Mouse (Mus musculus) embryonic fibroblast, embryonic 13.5 days (primary cell): ENCODE results near the gene Accsl. TPM values are rescaled to one million over a fixed set of nuclear protein-coding genes. Genes with fewer than 3 reads are reported as not detected.

Experiments
- H3K27ac ChIP-seq: 2 replicates; pipeline ENCODE4 v1.5.1; 2012; ENCODE audit warnings: low read length, control low read depth, inconsistent platforms; ENCODE audit not compliant: insufficient read depth
- H3K4me1 ChIP-seq: 2 replicates; pipeline ENCODE4 v1.6.1; 2011; ENCODE audit warnings: low read length; ENCODE audit not compliant: control insufficient read depth, insufficient read depth
- H3K4me3 ChIP-seq: 2 replicates; pipeline ENCODE4 v1.5.1; 2011; ENCODE audit warnings: mild to moderate bottlenecking, control low read depth, low read length; ENCODE audit not compliant: insufficient read depth
- CTCF ChIP-seq: IDR thresholded peaks from 2 replicates; pipeline ENCODE4 v1.5.1; 2011; ENCODE audit warnings: mild to moderate bottlenecking, control low read depth, low read length, moderate library complexity, borderline replicate concordance; ENCODE audit not compliant: insufficient read depth
- POLR2A ChIP-seq: IDR thresholded peaks from 2 replicates; pipeline ENCODE4 v1.6.1; 2011; ENCODE audit warnings: low read depth, mild to moderate bottlenecking, control low read depth, low read length, moderate library complexity
- polyA plus RNA-seq: library from polyadenylated mRNA; stranded (reverse); fragments of >200 nt; gene quantifications from 2 replicates; pipeline ENCODE4 v1.2.4, GENCODE M21; 2011; ENCODE audit warnings: low read depth; ENCODE audit not compliant: missing spikeins, insufficient read length

Accsl gene
- polyA plus RNA-seq, 1 experiment, result not detected

- TF ChIP-seq POLR2A, result no peak
- TF ChIP-seq CTCF, result no peak
- no peak overlapping the region for H3K4me3 ChIP-seq
- no peak overlapping the region for H3K27ac ChIP-seq
- H3K4me1 ChIP-seq, result no peaks in the 10 kb centered on the region
Observed at GRCm38 (mm10) chr2:93891611-93892280, 22.8 kb upstream of the Accsl start.

DNA sequence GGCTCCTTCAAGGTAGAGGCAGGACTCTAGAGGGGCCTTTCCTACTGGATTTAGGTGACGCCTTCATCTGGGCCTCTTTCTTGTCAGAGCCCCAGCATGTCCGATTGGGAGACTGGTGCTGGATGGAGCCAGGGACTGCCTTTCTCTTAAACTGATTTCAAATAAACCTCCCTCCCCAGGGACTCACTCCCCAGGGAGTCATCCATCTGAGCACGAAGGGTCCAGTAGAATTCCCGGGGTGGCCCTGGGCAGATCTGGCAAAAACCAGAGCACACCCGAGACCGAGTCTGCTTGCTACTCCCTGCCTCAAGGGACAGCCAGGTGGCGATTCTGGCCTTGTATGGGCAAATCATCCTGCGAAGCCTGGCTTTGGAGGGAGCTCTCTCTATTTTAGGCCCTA lies 21.2 kb upstream of the Accsl start:
- H3K27ac ChIP-seq, result no peak overlapping the region
- TF ChIP-seq POLR2A (no peak), CTCF (no peak)
- H3K4me3 ChIP-seq, result no peak overlapping the region
- no peaks in the 10 kb centered on the region for H3K4me1 ChIP-seq

DNA sequence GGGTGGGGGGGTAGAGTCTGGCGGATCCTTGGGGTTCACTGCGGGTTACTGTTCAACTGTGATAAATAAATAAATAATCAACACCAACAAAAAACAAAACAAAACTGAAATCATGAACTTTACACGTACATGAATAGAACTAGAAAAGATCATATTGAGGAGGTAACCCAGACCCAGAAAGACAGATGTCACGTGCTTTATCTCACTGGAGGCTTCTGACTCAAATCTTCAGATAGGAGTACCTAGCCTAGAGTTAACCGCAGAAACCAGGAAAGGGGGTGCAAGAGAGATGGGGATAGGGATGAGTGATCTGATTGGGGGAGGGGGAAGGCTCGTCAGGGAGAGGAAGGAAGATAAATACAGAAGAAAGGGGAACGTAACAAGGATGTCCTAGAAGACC lies 20.1 kb upstream of the Accsl start:
- Histone ChIP-seq H3K4me3 (no peak overlapping the region), H3K4me1 (no peaks in the 10 kb centered on the region), H3K27ac (no peak overlapping the region)
- TF ChIP-seq CTCF (no peak), POLR2A (no peak)

- H3K27ac ChIP-seq, result no peak overlapping the region
- no peak overlapping the region for H3K4me3 ChIP-seq
- H3K4me1 ChIP-seq, result no peaks in the 10 kb centered on the region
- no peak for TF ChIP-seq CTCF
- no peak for TF ChIP-seq POLR2A
Observed at GRCm38 (mm10) chr2:93888366-93888765, 19.4 kb upstream of the Accsl start.

DNA sequence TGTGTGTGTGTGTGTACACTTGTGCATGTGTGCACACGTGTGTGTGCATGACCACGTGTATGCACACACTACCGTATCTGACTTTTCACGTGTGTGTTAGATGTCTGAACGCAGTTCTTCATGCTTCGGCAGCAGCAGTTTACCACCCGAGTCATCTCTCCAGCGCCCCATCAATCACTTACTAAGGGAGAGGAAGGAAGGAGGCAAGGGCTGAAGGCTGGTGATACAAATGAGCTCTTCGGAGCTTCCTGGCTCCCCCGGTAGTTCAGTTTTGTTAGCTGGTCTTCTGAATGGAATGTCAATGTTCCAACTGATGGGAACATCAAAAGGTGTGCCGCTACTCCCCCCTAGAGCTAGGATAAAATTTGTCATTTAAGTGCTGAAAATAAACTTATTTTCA lies 18.3 kb upstream of the Accsl start:
- TF ChIP-seq POLR2A (no peak), CTCF (no peak)
- no peaks in the 10 kb centered on the region for H3K4me1 ChIP-seq
- no peak overlapping the region for H3K27ac ChIP-seq
- H3K4me3 ChIP-seq, result no peak overlapping the region

DNA sequence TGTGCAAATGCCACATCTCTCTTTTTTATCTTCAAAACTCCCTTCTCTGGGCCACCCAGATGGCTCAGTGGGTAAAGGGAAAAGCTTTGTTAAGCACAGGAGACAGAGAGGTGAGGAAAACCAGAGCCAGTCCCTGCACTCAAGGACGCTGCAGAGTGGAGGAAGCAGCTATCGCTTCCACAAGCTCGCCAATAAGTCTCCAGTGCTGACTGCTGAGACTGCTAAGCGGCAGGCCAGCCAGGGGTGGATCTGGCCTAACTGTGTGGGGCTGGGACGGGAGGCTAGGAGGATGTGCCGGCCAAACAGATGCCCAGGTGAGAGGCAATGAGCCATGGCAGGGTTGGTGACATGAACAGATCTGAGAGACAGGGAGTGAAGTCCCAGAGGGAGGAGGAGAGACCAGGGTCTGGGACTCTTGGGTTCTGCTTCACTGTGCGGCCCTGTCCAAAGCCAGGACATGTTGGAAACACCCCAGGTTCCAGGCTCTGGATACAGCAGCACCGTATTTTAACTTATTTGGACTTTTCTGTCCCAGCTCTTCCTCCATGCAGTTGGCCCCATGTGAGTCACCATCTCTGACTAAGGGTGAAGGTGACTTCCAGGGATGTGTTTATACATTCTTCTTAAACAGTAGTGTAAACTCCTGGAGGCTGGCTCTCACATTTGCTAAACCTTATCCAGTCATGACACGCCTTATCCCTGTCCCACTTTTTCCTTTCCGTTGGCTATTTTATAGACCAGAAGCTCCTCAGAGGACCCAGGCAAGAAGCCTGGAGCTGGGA lies 17.2 kb upstream of the Accsl start:
- no peak for TF ChIP-seq CTCF
- no peak for TF ChIP-seq POLR2A
- H3K4me1 ChIP-seq, result no peaks in the 10 kb centered on the region; the same call in 1 of the 2 replicates
- no peak overlapping the region for H3K27ac ChIP-seq
- H3K4me3 ChIP-seq, result no peak overlapping the region

DNA sequence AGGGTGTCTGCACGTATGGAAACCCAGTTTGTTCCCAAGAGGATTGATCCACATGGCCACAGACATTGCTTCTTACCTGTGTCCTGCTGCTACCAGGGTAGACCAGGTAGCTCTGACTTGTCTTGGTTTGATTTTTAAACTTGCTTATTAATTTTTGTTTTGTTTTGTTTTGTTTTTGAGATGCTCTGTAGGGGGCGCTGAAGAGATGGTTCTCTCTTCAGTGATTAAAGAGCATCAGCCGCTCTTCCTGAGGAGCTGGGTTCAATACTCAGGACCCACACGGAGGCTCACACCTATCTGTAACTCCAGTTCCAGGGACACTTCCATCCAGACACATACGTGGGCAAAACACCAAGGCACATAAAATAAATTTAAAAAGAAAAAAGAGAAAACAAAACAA lies 14.1 kb upstream of the Accsl start:
- TF ChIP-seq CTCF (no peak), POLR2A (no peak)
- Histone ChIP-seq H3K4me1 (no peaks in the 10 kb centered on the region; the same call in 1 of the 2 replicates), H3K4me3 (no peak overlapping the region), H3K27ac (no peak overlapping the region)

DNA sequence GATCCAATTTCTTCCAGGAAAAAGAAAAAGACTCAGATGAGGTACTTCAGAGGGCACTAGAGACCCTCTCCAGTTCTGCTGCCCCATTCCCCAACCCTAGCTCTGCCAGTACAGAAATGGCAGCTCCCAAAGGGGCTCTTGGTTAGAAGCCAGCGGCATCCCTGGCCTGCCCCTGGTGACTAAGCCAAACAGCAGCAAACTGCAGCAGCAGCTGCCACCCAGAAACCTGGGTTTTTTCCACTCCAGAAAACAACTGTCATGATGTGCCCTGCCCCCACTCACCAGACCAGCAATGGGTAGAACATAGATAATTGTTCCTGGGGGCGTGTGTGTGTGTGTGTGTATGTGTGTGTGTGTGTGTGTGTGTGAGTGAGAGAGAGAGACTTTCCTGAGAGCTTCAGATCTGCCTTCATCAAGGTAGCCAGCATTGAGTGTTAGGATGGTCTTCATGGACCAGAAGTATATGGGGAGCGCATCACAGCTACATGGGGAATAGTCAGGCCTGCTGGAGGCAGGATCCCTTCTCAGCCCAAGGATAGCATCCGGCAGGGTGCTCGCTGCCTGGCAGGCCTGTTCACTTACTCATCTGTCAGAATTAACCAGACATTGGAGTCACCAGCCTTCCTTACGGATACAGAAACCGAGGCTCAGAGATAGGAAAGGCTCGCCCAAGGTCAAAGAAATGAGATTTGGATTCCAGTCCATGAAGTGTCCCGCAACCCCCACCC lies 12.8 kb upstream of the Accsl start:
- H3K27ac ChIP-seq, result no peak overlapping the region
- no peaks in the 10 kb centered on the region; the same call in 1 of the 2 replicates for H3K4me1 ChIP-seq
- H3K4me3 ChIP-seq, result no peak overlapping the region
- TF ChIP-seq CTCF (no peak), POLR2A (no peak)

- Histone ChIP-seq H3K4me3 (no peak overlapping the region), H3K27ac (no peak overlapping the region), H3K4me1 (no peaks in the 10 kb centered on the region; the same call in 1 of the 2 replicates)
- no peak for TF ChIP-seq CTCF
- no peak for TF ChIP-seq POLR2A
Observed at GRCm38 (mm10) chr2:93880981-93881380, 12.0 kb upstream of the Accsl start.
